Mouse (Mus musculus) layer of hippocampus, adult 11-12 months (tissue): ENCODE measurements at regions not wholly inside any gene's neighbourhood (a gene's known extent, or its start where the extent isn't known, plus 50 kb on each side); places are given as distances from the start of the nearest gene placed in this dataset.

Experiments used
- DNase-seq: peaks from one replicate; pipeline ENCODE4 v3.0.0; 2022; ENCODE audit warnings: low spot score

- DNase-seq = peak; percentile 69
Observed at GRCm38 (mm10) chrX:151708055-151708670, 92.4 kb upstream of the Huwe1 start.
